Mouse (Mus musculus): ENCODE results near the gene C2cd4b.

DNA sequence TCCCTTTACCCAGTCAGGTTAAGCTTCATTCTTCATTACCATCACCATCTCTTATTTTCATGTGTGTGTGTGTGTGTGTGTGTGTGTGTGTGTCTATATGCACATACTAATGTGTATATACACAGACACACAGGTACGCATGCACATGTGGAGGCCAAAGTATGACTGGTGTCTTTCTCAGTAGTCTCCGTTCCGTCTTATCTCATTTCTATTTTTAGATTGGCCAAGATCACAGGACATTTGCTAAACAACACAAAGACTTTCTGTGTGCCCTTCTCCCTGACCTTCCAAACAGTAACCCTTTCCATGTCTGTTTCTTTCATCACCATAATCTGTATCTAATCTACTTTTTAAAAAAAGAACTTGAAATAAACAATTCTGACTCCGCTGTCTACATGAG is 7.2 kb downstream of the C2cd4b start:
- TF ChIP-seq CTCF (IDR thresholded peaks at IDR 0.05; ENCODE audit: low read depth) (no peak), EP300 (IDR thresholded peaks at IDR 0.05; ENCODE audit: low read depth) (no peak)
